13 mouse cellular contexts compared by ENCODE assay signal in the genomic region with DNA sequence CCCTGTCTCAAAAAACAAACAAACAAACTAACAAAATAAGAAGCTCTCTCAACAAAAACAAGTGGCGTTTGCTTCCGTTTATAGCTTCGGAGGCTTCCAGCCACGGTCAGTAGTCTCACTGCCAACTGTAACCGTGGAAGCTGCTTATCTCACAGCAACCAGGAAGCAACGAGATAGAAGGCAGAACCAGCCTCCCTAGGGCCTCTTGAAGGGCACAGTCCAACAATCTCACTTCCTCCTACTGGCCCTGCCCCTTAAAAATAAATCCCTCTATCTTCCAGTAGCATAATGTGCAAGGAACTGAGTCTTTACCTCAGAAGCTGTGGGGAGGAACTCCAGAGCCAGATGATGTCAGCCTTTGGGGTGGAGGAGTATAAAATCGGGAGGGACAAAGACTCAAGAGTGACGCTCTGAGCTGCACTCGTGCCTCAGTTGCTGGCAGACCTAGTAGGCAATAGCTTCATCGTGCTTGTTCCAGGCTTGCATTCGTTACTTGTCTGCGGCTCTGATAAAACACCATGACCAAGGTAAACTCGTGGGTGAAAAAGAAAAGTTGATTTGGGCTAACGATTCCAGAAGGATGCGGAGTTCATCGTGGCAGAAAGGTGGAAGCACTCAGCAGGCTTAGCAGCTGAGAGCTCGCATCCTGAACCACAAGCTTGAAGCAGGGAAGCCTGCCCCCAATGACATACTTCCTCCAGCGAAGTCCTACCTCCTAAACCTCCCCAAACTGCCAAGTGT. TPM values are rescaled to one million over a fixed set of nuclear protein-coding genes. Genes with fewer than 3 reads are reported as not detected.
DNase-seq lines count a peak whose midpoint lies in the region; ATAC-seq and TF ChIP-seq lines count a peak whose summit lies in the region.
"Had no signal": no experiment of that assay in that cellular context is flagged by ENCODE, and none has a peak within 500 bp of the region (broad histone marks: within the 10 kb centered on the region; RNA-seq: fewer than 3 reads in every experiment).

No protein-coding gene starts in this region.

- TF ChIP-seq EP300 in MEL (IDR thresholded peaks at IDR 0.05; ENCODE audit: low read depth in 1 of 2, low read length in 2 of 2): peak; percentile 97 to 98

- no peaks in the 10 kb centered on the region for H3K9me3 ChIP-seq in heart, embryonic 15.5 days (replicated peaks)
- H3K9me3 ChIP-seq in MEL (replicated peaks; ENCODE audit: insufficient read depth, low read length): no peaks in the 10 kb centered on the region
- H3K9me3 ChIP-seq in intestine, postnatal 0 days (ENCODE audit: control insufficient read depth): no peaks in the 10 kb centered on the region
- H3K9me3 ChIP-seq in forebrain, postnatal 0 days (ENCODE audit: low read length): no peaks in the 10 kb centered on the region
- H3K9me3 ChIP-seq: hindbrain, embryonic 12.5 days; limb, embryonic 15.5 days had no signal

- no peaks in the 10 kb centered on the region for H3K27me3 ChIP-seq in heart, embryonic 15.5 days
- H3K27me3 ChIP-seq in MEL (ENCODE audit: control insufficient read depth in 1 of 2, insufficient read depth in 2 of 2, low read length in 2 of 2): no peaks in the 10 kb centered on the region
- no peaks in the 10 kb centered on the region for H3K27me3 ChIP-seq in intestine, postnatal 0 days (replicated peaks; ENCODE audit: control insufficient read depth, insufficient read depth, low read length)
- H3K27me3 ChIP-seq in forebrain, postnatal 0 days (ENCODE audit: insufficient read depth, low read length): no peaks in the 10 kb centered on the region
- H3K27me3 ChIP-seq: limb, embryonic 15.5 days had no signal

- H3K4me2 ChIP-seq in heart, embryonic 15.5 days: no peak overlapping the region
- 0 out of 2 replicates have a peak overlapping the region, but pooled peaks have one; percentile 9 for H3K4me2 ChIP-seq in intestine, postnatal 0 days (replicated peaks; ENCODE audit: low read depth)
- no peak overlapping the region for H3K4me2 ChIP-seq in forebrain, postnatal 0 days (ENCODE audit: low read depth)
- H3K4me2 ChIP-seq: hindbrain, embryonic 12.5 days; limb, embryonic 15.5 days had no signal

- ATAC-seq in heart, embryonic 15.5 days (replicated peaks; ENCODE audit: insufficient number of reproducible peaks, insufficient read depth, low FRiP score, low read depth): no peak
- ATAC-seq in intestine, postnatal 0 days: peak; percentile 83
- no peak for ATAC-seq in forebrain, postnatal 0 days
- ATAC-seq: forebrain, embryonic 16.5 days; midbrain, embryonic 16.5 days had no signal

- H3K9ac ChIP-seq in heart, embryonic 15.5 days: no peak overlapping the region
- H3K9ac ChIP-seq in MEL (ENCODE audit: control insufficient read depth, low read depth, low read length, poor library complexity, severe bottlenecking): peak overlapping the region; percentile 60
- H3K9ac ChIP-seq in intestine, postnatal 0 days (ENCODE audit: low read depth, low read length): no peak overlapping the region
- H3K9ac ChIP-seq in forebrain, postnatal 0 days: no peak overlapping the region
- H3K9ac ChIP-seq: hindbrain, embryonic 12.5 days; limb, embryonic 15.5 days had no signal

- peak; percentile 74 to 84 for TF ChIP-seq POLR2A in MEL (IDR thresholded peaks at IDR 0.05; ENCODE audit: control insufficient read depth in 1 of 2, insufficient read depth in 1 of 2, low read depth in 1 of 2, low read length in 2 of 2, poor library complexity in 1 of 2)

- WGBS in heart, embryonic 15.5 days: 69% methylated on average over 18 of the region's 18 CpGs
- 71% methylated on average over 18 of the region's 18 CpGs for WGBS in intestine, postnatal 0 days
- 89% methylated on average over 18 of the region's 18 CpGs for WGBS in forebrain, postnatal 0 days

- peak overlapping the region; percentile 47 for H3K27ac ChIP-seq in heart, embryonic 15.5 days
- H3K27ac ChIP-seq in MEL (ENCODE audit: control insufficient read depth, low read depth, low read length): peak overlapping the region; percentile 98
- H3K27ac ChIP-seq in intestine, postnatal 0 days (ENCODE audit: low read depth, low read length): peak overlapping the region; percentile 82
- H3K27ac ChIP-seq in forebrain, postnatal 0 days (ENCODE audit: low read depth, low read length): no peak overlapping the region
- H3K27ac ChIP-seq: hindbrain, embryonic 12.5 days; limb, embryonic 15.5 days had no signal

- peaks cover 6% of the 10 kb centered on the region for H3K4me1 ChIP-seq in heart, embryonic 15.5 days (replicated peaks)
- peaks cover 15 to 38% of the 10 kb centered on the region in 2 experiments; a peak in 3 of 4 replicates for H3K4me1 ChIP-seq in MEL (ENCODE audit: control insufficient read depth in 1 of 2, insufficient read depth in 2 of 2, low read length in 2 of 2)
- H3K4me1 ChIP-seq in intestine, postnatal 0 days (replicated peaks; ENCODE audit: control insufficient read depth, insufficient read depth, low read length): no peaks in the 10 kb centered on the region
- H3K4me1 ChIP-seq in forebrain, postnatal 0 days (ENCODE audit: insufficient read depth): no peaks in the 10 kb centered on the region

- no peaks in the 10 kb centered on the region for H3K36me3 ChIP-seq in heart, embryonic 15.5 days
- H3K36me3 ChIP-seq in MEL (ENCODE audit: control insufficient read depth in 1 of 2, insufficient read depth in 2 of 2, low read length in 2 of 2): peaks cover 0 to 18% of the 10 kb centered on the region in 2 experiments; a peak in 2 of 4 replicates
- H3K36me3 ChIP-seq in intestine, postnatal 0 days (ENCODE audit: control insufficient read depth, insufficient read depth): no peaks in the 10 kb centered on the region
- H3K36me3 ChIP-seq in forebrain, postnatal 0 days (ENCODE audit: insufficient read depth): no peaks in the 10 kb centered on the region
- H3K36me3 ChIP-seq: hindbrain, embryonic 12.5 days; limb, embryonic 15.5 days had no signal

- no peaks in the 10 kb centered on the region; the same call in 1 of the 2 replicates for H3K79me2 ChIP-seq in MEL (ENCODE audit: control insufficient read depth, insufficient read depth, low read length, poor library complexity)

- no peak for TF ChIP-seq RAD21 in MEL (IDR thresholded peaks at IDR 0.05; ENCODE audit: low read depth, low read length)

- intact Hi-C loops in heart, postnatal 25 days (cut with DNase I): no loop called here

- no peak overlapping the region for H3K4me3 ChIP-seq in heart, embryonic 15.5 days
- H3K4me3 ChIP-seq in MEL (ENCODE audit: control insufficient read depth in 1 of 2, insufficient read depth in 1 of 2, low read depth in 2 of 2, low read length in 2 of 2): peak overlapping the region; percentile 49 to 56
- H3K4me3 ChIP-seq in intestine, postnatal 0 days (ENCODE audit: low read depth, low read length): no peak overlapping the region
- no peak overlapping the region for H3K4me3 ChIP-seq in forebrain, postnatal 0 days (ENCODE audit: low read depth, low read length)
- H3K4me3 ChIP-seq: hindbrain, embryonic 12.5 days; limb, embryonic 15.5 days had no signal

- DNase-seq in heart, postnatal 25 days (ENCODE audit: low spot score): no peak
- peak; percentile 97 for DNase-seq in MEL (ENCODE audit: low read depth, low spot score)
- DNase-seq in monocyte, adult 2 months (ENCODE audit: low read depth in 1 of 2, low spot score in 2 of 2): peak; percentile 47 to 61
- DNase-seq in forebrain, postnatal 0 days: no peak
- no peak for DNase-seq in adipocyte (ENCODE audit: low spot score)
- DNase-seq in left cerebral cortex, adult 9 months (ENCODE audit: low spot score in 2 of 2): no peak
- DNase-seq: adrenal gland, postnatal 14 days had no signal

- no peak for TF ChIP-seq CTCF in MEL (IDR thresholded peaks at IDR 0.05 in 2 of 3, conservative IDR thresholded peaks at IDR 0.05 in 1 of 3; ENCODE audit: control insufficient read depth in 1 of 3, insufficient read depth in 1 of 3, low read depth in 2 of 3, low read length in 3 of 3, poor library complexity in 1 of 3, severe bottlenecking in 1 of 3)
- no peak; the same call in 1 of the 2 replicates for TF ChIP-seq CTCF in intestine, postnatal 0 days (IDR thresholded peaks at IDR 0.05; ENCODE audit: low read depth)
- TF ChIP-seq CTCF in forebrain, postnatal 0 days (IDR thresholded peaks at IDR 0.05; ENCODE audit: low read depth): no peak

TF ChIP-seq in MEL, 35 proteins besides CTCF, POLR2A, EP300 and RAD21 (continues in another document):
- peak; percentile 61 for TF ChIP-seq MAX (IDR thresholded peaks at IDR 0.05; ENCODE audit: low read length)
- TF ChIP-seq TAL1 (IDR thresholded peaks at IDR 0.05; ENCODE audit: low read length): peak; percentile 89
- no peak for TF ChIP-seq E2F4 (IDR thresholded peaks at IDR 0.05; ENCODE audit: borderline replicate concordance, low read depth, low read length)
- no peak for TF ChIP-seq USF2 (IDR thresholded peaks at IDR 0.05; ENCODE audit: borderline replicate concordance in 1 of 2, insufficient read depth in 1 of 2, low read depth in 1 of 2, low read length in 2 of 2)
- TF ChIP-seq CHD1 (IDR thresholded peaks at IDR 0.05; ENCODE audit: low read depth, low read length): 0 out of 2 replicates have a peak, but pooled peaks have one; percentile 69
- 0 out of 2 replicates have a peak, but pooled peaks have one; percentile 22 for TF ChIP-seq BHLHE40 (IDR thresholded peaks at IDR 0.05; ENCODE audit: borderline replicate concordance, low read depth, low read length)
- TF ChIP-seq JUND (IDR thresholded peaks at IDR 0.05; ENCODE audit: low read depth, low read length): no peak
- peak; percentile 44; the same call in 1 of the 2 replicates for TF ChIP-seq ZKSCAN1 (IDR thresholded peaks at IDR 0.05; ENCODE audit: low read depth, low read length)
- TF ChIP-seq ELF1 (IDR thresholded peaks at IDR 0.05; ENCODE audit: low read depth, low read length): peak; percentile 88
- TF ChIP-seq TBP (IDR thresholded peaks at IDR 0.05; ENCODE audit: low read depth, low read length): peak; percentile 94
- TF ChIP-seq MAZ (IDR thresholded peaks at IDR 0.05; ENCODE audit: low read depth, low read length): peak; percentile 86
- TF ChIP-seq UBTF (IDR thresholded peaks at IDR 0.05; ENCODE audit: borderline replicate concordance, insufficient read depth, low read depth, low read length): no peak
- peak; percentile 48; the same call in 1 of the 2 replicates for TF ChIP-seq POLR2AphosphoS2 (IDR thresholded peaks at IDR 0.05; ENCODE audit: low read length)
- TF ChIP-seq MAFK (IDR thresholded peaks at IDR 0.05; ENCODE audit: borderline replicate concordance, low read depth, low read length): 0 out of 2 replicates have a peak, but pooled peaks have one; percentile 52

RNA-seq across cellular contexts. Expression of a gene that starts 35.3 kb away (rescaled TPM):
- 78.6 and 79.1 TPM in 2 replicates for polyA plus RNA-seq in heart, embryonic 15.5 days (2015; fragmentation: Nextera tagmentation; extraction: Ambion mirVana)
- total RNA-seq in heart, postnatal 25 days (2021): 10 to 100 TPM; 41.8 to 41.9 TPM
- total RNA-seq in MEL (2012; rRNA removed): 76.7 and 77.2 TPM in 2 replicates
- polyA plus RNA-seq in MEL (2012; ENCODE audit: insufficient read depth in 1 of 2, insufficient read length in 2 of 2, low read depth in 1 of 2, low replicate concordance in 2 of 2, missing spikeins in 1 of 2): 100 to 1,000 TPM in 1 of 2 experiments, 10 to 100 TPM in 1; 30.9 to 104 TPM
- polyA plus RNA-seq in intestine, postnatal 0 days (2015; fragmentation: Nextera tagmentation; extraction: Ambion mirVana): 76.2 and 77.9 TPM in 2 replicates
- total RNA-seq in forebrain, postnatal 0 days (2014; rRNA removed): 36.4 and 48.8 TPM in 2 replicates
- polyA plus RNA-seq in forebrain, postnatal 0 days (2015; fragmentation: Nextera tagmentation; extraction: Ambion mirVana): 71.1 and 75.6 TPM in 2 replicates

Comparison
In these comparisons a context has a peak if more than half of its experiments do, and no peak if none do; other contexts are left out.
1. H3K4me3 ChIP-seq: peak in MEL (2 of 2); none in heart, embryonic 15.5 days (single experiment), intestine, postnatal 0 days (single experiment) and forebrain, postnatal 0 days (single experiment).
2. DNase-seq: peak in MEL (single experiment) and monocyte, adult 2 months (2 of 2); none in heart, postnatal 25 days (single experiment), forebrain, postnatal 0 days (single experiment), adipocyte (single experiment) and left cerebral cortex, adult 9 months (0 of 2).